Mouse (Mus musculus): ENCODE measurements around the gene Inafm2.

DNA sequence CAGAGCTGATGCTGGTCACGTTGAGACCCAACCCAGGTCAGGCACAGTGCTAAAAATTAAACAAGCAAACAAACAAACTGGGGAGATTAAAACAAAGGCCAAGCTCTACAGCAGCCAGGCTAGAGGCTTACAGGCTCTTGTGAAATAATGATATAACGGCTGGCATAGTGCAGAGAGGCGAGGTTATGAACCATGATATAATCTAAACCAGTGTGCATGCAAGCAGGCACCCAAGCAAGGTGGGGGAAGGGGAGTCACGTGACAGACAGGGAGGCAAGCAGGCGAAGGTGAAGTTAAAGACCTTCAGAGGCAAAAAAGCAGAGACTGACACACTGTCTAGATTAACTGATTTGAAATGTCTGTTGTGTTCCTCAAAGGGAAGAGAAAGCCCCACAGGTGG is 37.5 kb downstream of the Inafm2 start:
- TF ChIP-seq CTCF (IDR thresholded peaks at IDR 0.05; ENCODE audit: insufficient read depth, low read length), result no peak
- TF ChIP-seq POLR2A (IDR thresholded peaks at IDR 0.05; ENCODE audit: borderline replicate concordance, extremely low read depth, low read depth, low read length), result no peak
